Mouse (Mus musculus): Measurements from ENCODE around the gene Wscd2.
A peak's percentile ranks its signal among the peaks of the same experiment; 100 is the strongest.

Gene Wscd2

GRCm38 (mm10) chr5:113517387-113517786 lies 27.3 kb downstream of the Wscd2 start:
- no peak for ATAC-seq (ENCODE audit: insufficient number of reproducible peaks, low FRiP score, low TSS enrichment)

- ATAC-seq (ENCODE audit: insufficient number of reproducible peaks, low FRiP score, low TSS enrichment), result no peak; the same call in 1 of the 2 replicates
Observed at GRCm38 (mm10) chr5:113521037-113521436, 30.9 kb downstream of the Wscd2 start.

- no peak for ATAC-seq (ENCODE audit: insufficient number of reproducible peaks, low FRiP score, low TSS enrichment)
Observed at GRCm38 (mm10) chr5:113538826-113539225, 48.7 kb downstream of the Wscd2 start.

- no peak for ATAC-seq (ENCODE audit: insufficient number of reproducible peaks, low FRiP score, low TSS enrichment)
Observed at GRCm38 (mm10) chr5:113539438-113539837, 49.3 kb downstream of the Wscd2 start.

GRCm38 (mm10) chr5:113539858-113540257 lies 49.7 kb downstream of the Wscd2 start:
- no peak for ATAC-seq (ENCODE audit: insufficient number of reproducible peaks, low FRiP score, low TSS enrichment)

- no peak for ATAC-seq (ENCODE audit: insufficient number of reproducible peaks, low FRiP score, low TSS enrichment)
Observed at GRCm38 (mm10) chr5:113541196-113541595, 51.1 kb downstream of the Wscd2 start.

GRCm38 (mm10) chr5:113542885-113543476 lies 52.8 kb downstream of the Wscd2 start:
- ATAC-seq (ENCODE audit: insufficient number of reproducible peaks, low FRiP score, low TSS enrichment), result no peak

GRCm38 (mm10) chr5:113547949-113548700 lies 58.0 kb downstream of the Wscd2 start:
- ATAC-seq (ENCODE audit: insufficient number of reproducible peaks, low FRiP score, low TSS enrichment), result peak; percentile 24; the same call in 1 of the 2 replicates

- ATAC-seq (ENCODE audit: insufficient number of reproducible peaks, low FRiP score, low TSS enrichment), result peak; percentile 27; the same call in 1 of the 2 replicates
Observed at GRCm38 (mm10) chr5:113550249-113550648, 60.1 kb downstream of the Wscd2 start.

GRCm38 (mm10) chr5:113550759-113551158 lies 60.6 kb downstream of the Wscd2 start:
- ATAC-seq (ENCODE audit: insufficient number of reproducible peaks, low FRiP score, low TSS enrichment), result no peak

GRCm38 (mm10) chr5:113553402-113553897 lies 63.3 kb downstream of the Wscd2 start:
- no peak for ATAC-seq (ENCODE audit: insufficient number of reproducible peaks, low FRiP score, low TSS enrichment)

- no peak for ATAC-seq (ENCODE audit: insufficient number of reproducible peaks, low FRiP score, low TSS enrichment)
Observed at GRCm38 (mm10) chr5:113554095-113554494, 64.0 kb downstream of the Wscd2 start.

- no peak for ATAC-seq (ENCODE audit: insufficient number of reproducible peaks, low FRiP score, low TSS enrichment)
Observed at GRCm38 (mm10) chr5:113554571-113554970, 64.4 kb downstream of the Wscd2 start.

- ATAC-seq (ENCODE audit: insufficient number of reproducible peaks, low FRiP score, low TSS enrichment), result no peak
Observed at GRCm38 (mm10) chr5:113555684-113556083, 65.6 kb downstream of the Wscd2 start.

- ATAC-seq (ENCODE audit: insufficient number of reproducible peaks, low FRiP score, low TSS enrichment), result no peak
Observed at GRCm38 (mm10) chr5:113558065-113558464, 67.9 kb downstream of the Wscd2 start.

- no peak for ATAC-seq (ENCODE audit: insufficient number of reproducible peaks, low FRiP score, low TSS enrichment)
Observed at GRCm38 (mm10) chr5:113559627-113560026, 69.5 kb downstream of the Wscd2 start.

GRCm38 (mm10) chr5:113564463-113564862 lies 74.3 kb downstream of the Wscd2 start:
- ATAC-seq (ENCODE audit: insufficient number of reproducible peaks, low FRiP score, low TSS enrichment), result no peak

GRCm38 (mm10) chr5:113565101-113565854 lies 75.1 kb downstream of the Wscd2 start:
- peak; percentile 57; the same call in 1 of the 2 replicates for ATAC-seq (ENCODE audit: insufficient number of reproducible peaks, low FRiP score, low TSS enrichment)

- no peak for ATAC-seq (ENCODE audit: insufficient number of reproducible peaks, low FRiP score, low TSS enrichment)
Observed at GRCm38 (mm10) chr5:113565858-113566257, 75.7 kb downstream of the Wscd2 start.

- no peak for ATAC-seq (ENCODE audit: insufficient number of reproducible peaks, low FRiP score, low TSS enrichment)
Observed at GRCm38 (mm10) chr5:113570056-113570717, 80.1 kb downstream of the Wscd2 start.

Measured in cerebellum, adult (tissue).